Mouse (Mus musculus): ENCODE data around the gene Gpr12. TPM values are rescaled to one million over a fixed set of nuclear protein-coding genes. Genes with fewer than 3 reads are reported as not detected.

The Gpr12 gene
- polyA plus RNA-seq (2017; shearing (Covaris generic)): not detected

DNA sequence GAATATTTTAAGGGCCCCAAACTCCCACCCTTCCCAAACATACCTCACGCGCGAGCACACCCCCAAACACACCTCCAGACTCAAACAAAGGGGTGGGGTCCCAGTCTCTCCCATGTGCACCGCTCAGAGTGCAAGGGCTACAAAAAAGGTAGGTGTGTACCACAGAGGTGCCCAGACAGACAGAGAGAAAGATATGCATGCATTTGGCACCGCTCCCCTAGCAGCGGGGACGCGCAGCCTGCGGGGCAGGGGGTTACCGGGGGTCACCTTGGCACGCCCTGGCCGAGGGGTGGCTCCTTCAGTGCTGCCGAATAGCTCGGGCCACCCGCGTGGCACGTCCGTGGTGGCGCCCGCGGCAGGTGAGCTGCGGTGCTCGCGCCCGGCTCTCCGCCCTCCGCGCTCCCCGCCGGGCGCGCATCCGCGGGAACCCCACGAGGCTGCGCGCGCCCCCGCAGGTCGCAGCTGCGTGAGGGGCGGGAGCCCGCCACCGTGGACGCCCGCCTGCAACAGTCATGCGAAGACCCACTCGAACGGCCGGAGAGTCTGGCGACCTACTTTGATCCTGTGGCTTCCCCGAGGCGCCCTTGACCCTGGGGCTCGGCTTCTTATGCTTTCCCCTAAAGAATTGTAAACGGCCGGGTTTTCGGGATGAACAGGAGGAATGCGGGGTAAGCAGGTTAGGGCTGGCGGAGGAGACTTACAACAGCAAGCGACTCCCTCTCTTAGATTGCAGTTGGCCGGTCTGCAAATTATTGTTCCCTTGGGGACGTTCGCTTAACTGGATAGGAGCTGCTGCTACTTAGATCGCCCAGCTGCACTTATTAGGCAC is at the start of gene Gpr12:
TSS of gene Gpr12 (minus strand) at position 762 of the 829 bp plus-strand sequence.

DNA sequence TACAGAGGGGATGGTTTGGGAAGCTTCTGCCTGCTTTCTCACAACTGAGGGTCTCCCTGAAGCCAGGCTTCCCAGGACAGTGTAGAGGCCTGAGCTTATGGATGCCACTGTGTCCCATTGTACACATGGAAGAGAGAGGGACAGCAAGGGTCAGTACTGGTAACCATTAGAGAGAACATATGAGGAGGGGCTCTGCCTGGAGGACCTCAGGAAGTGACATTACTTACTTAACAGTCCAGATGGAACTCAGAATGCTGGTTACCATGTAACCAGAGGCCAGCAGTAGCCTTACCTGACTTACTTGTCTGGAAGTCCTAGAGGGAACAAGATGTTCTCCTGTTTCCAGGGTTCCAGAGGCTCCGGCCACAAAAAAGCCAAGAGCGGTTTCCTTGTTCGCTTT is 29.2 kb downstream of the Gpr12 start, which contains the start of gene Gm3415:
TSS of gene Gm3415 (plus strand) at position 301 of the 400 bp plus-strand sequence.

DNA sequence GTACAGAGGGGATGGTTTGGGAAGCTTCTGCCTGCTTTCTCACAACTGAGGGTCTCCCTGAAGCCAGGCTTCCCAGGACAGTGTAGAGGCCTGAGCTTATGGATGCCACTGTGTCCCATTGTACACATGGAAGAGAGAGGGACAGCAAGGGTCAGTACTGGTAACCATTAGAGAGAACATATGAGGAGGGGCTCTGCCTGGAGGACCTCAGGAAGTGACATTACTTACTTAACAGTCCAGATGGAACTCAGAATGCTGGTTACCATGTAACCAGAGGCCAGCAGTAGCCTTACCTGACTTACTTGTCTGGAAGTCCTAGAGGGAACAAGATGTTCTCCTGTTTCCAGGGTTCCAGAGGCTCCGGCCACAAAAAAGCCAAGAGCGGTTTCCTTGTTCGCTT is 47.7 kb downstream of the Gpr12 start, which contains the start of gene Gm3409:
TSS of gene Gm3409 (plus strand) at position 301 of the 400 bp plus-strand sequence.

Other genes with a start within 250 kb of the Gpr12 start
- not detected for gene Wasf3, start 200.3 kb downstream of the Gpr12 start, polyA plus RNA-seq (2017; shearing (Covaris generic))
- gene Gm6408, start 103.3 kb downstream of the Gpr12 start, polyA plus RNA-seq (2017; shearing (Covaris generic)): not detected
- not detected for gene Gm6370, start 93.9 kb downstream of the Gpr12 start, polyA plus RNA-seq (2017; shearing (Covaris generic))
- gene 4930449I24Rik, start 82.8 kb downstream of the Gpr12 start, polyA plus RNA-seq (2017; shearing (Covaris generic)): not detected
- not detected for gene Gm3402, start 71.1 kb downstream of the Gpr12 start, polyA plus RNA-seq (2017; shearing (Covaris generic))
- gene Gm3404, start 59.4 kb downstream of the Gpr12 start, polyA plus RNA-seq (2017; shearing (Covaris generic)): not detected
- not detected for gene Gm3409, start 47.6 kb downstream of the Gpr12 start, polyA plus RNA-seq (2017; shearing (Covaris generic))
- not detected for gene Gm3415, start 29.1 kb downstream of the Gpr12 start, polyA plus RNA-seq (2017; shearing (Covaris generic))
- 22.8 TPM for gene Usp12, start 209.8 kb upstream of the Gpr12 start, polyA plus RNA-seq (2017; shearing (Covaris generic))
- gene Rpl21, start 247.7 kb upstream of the Gpr12 start, polyA plus RNA-seq (2017; shearing (Covaris generic)): 297 TPM

Measured in CD4-positive, CD25-positive, alpha-beta regulatory T cell (primary cell).